Mouse (Mus musculus): ENCODE data around the gene Stoml1. TPM values are rescaled to one million over a fixed set of nuclear protein-coding genes. Genes with fewer than 3 reads are reported as not detected.

The Stoml1 gene
- polyA plus RNA-seq, 1 experiment from 2014 or later, result 42.8 TPM

GRCm38 (mm10) chr9:58310043-58310660 lies 57.2 kb downstream of the Stoml1 start:
- no peak overlapping the region for H3K27ac ChIP-seq (replicated peaks)
- peaks cover 11% of the 10 kb centered on the region for H3K27me3 ChIP-seq
- no peak for ATAC-seq (ENCODE audit: insufficient number of reproducible peaks, low FRiP score, low TSS enrichment, low read depth)
- no peak overlapping the region for H3K9ac ChIP-seq
- no peaks in the 10 kb centered on the region for H3K36me3 ChIP-seq
- H3K9me3 ChIP-seq (replicated peaks), result no peaks in the 10 kb centered on the region
- peaks cover 93% of the 10 kb centered on the region for H3K4me1 ChIP-seq
- WGBS, result 68% methylated on average over 14 of the region's 14 CpGs
- peak overlapping the region; percentile 14 for H3K4me3 ChIP-seq (replicated peaks)
- peak overlapping the region; percentile 40 for H3K4me2 ChIP-seq (replicated peaks)

- H3K27ac ChIP-seq (replicated peaks), result peak overlapping the region; percentile 94; the same call in 1 of the 2 replicates
- H3K9me3 ChIP-seq (replicated peaks), result no peaks in the 10 kb centered on the region
- H3K4me2 ChIP-seq (replicated peaks), result peak overlapping the region; percentile 78
- peaks cover 93% of the 10 kb centered on the region for H3K4me1 ChIP-seq
- H3K4me3 ChIP-seq (replicated peaks), result peak overlapping the region; percentile 50
- no peak for ATAC-seq (ENCODE audit: insufficient number of reproducible peaks, low FRiP score, low TSS enrichment, low read depth)
- peak overlapping the region; percentile 59 for H3K9ac ChIP-seq
- no peaks in the 10 kb centered on the region for H3K36me3 ChIP-seq
- 58% methylated on average over 33 of the region's 33 CpGs for WGBS
- H3K27me3 ChIP-seq, result peaks cover 11% of the 10 kb centered on the region
Observed at GRCm38 (mm10) chr9:58311191-58311910, 58.4 kb downstream of the Stoml1 start.

Small RNA genes within 50 kb of the gene (microRNA-seq; reads per million reads assigned to microRNA genes)
- not detected for gene Mir6385 (ENCODE audit: borderline number of aligned reads)

Other genes starting within 250 kb of the Stoml1 start
- gene Cyp11a1, start 246.8 kb upstream of the Stoml1 start, polyA plus RNA-seq (2015; fragmentation: Nextera tagmentation; extraction: Ambion mirVana), result 9.8 and 9.9 TPM in 2 replicates
- gene Stra6, start 189.4 kb upstream of the Stoml1 start, polyA plus RNA-seq (2015; fragmentation: Nextera tagmentation; extraction: Ambion mirVana), result 8.7 and 13.9 TPM in 2 replicates
- 1.3 and 1.6 TPM in 2 replicates for gene Ccdc33, start 134.3 kb upstream of the Stoml1 start, polyA plus RNA-seq (2015; fragmentation: Nextera tagmentation; extraction: Ambion mirVana)
- gene Islr, start 48.9 kb upstream of the Stoml1 start, polyA plus RNA-seq (2015; fragmentation: Nextera tagmentation; extraction: Ambion mirVana), result 150 and 165 TPM in 2 replicates
- 0.80 and 0.81 TPM in 2 replicates for gene Islr2, start 48.8 kb upstream of the Stoml1 start, polyA plus RNA-seq (2015; fragmentation: Nextera tagmentation; extraction: Ambion mirVana)
- gene Pml, start 3.4 kb upstream of the Stoml1 start, polyA plus RNA-seq (2015; fragmentation: Nextera tagmentation; extraction: Ambion mirVana), result 14.5 and 17.0 TPM in 2 replicates
- gene Loxl1, start 60.0 kb downstream of the Stoml1 start, polyA plus RNA-seq (2015; fragmentation: Nextera tagmentation; extraction: Ambion mirVana), result 89.8 and 92.4 TPM in 2 replicates
- gene Tbc1d21, start 117.3 kb downstream of the Stoml1 start, polyA plus RNA-seq (2015; fragmentation: Nextera tagmentation; extraction: Ambion mirVana), result not detected in 2 replicates
- gene Insyn1, start 235.4 kb downstream of the Stoml1 start, polyA plus RNA-seq (2015; fragmentation: Nextera tagmentation; extraction: Ambion mirVana), result 3.7 and 4.6 TPM in 2 replicates